Mouse (Mus musculus) heart, adult 2 months (tissue): ENCODE measurements around the gene Ak9. TPM values are rescaled to one million over a fixed set of nuclear protein-coding genes. Genes with fewer than 3 reads are reported as not detected.

Experiments used
- DNase-seq, 2 experiments: peaks; one replicate each; pipeline ENCODE4 v3.0.0; 2021
- H3K27ac ChIP-seq: fragments of 200-600 bp; 2 replicates; pipeline ENCODE4 v1.8.1; 2022
- H3K27me3 ChIP-seq: fragments of 200-500 bp; 2 replicates; pipeline ENCODE4 v1.6.1; 2012; ENCODE audit warnings: mild to moderate bottlenecking, low read length, inconsistent platforms, mixed read lengths; ENCODE audit not compliant: control insufficient read depth, insufficient read depth
- H3K36me3 ChIP-seq: fragments of 200-500 bp; 2 replicates; pipeline ENCODE4 v1.6.1; 2012; ENCODE audit warnings: low read length, inconsistent platforms; ENCODE audit not compliant: control insufficient read depth, insufficient read depth
- H3K4me1 ChIP-seq: fragments of 200-500 bp; 2 replicates; pipeline ENCODE4 v1.6.1; 2011; ENCODE audit warnings: low read length; ENCODE audit not compliant: control insufficient read depth, insufficient read depth
- H3K4me3 ChIP-seq: fragments of 200-600 bp; 2 replicates; pipeline ENCODE4 v1.8.1; 2022
- H3K79me2 ChIP-seq: fragments of 200-500 bp; replicated peaks from 2 replicates; pipeline ENCODE4 v1.6.1; 2012; ENCODE audit warnings: mild to moderate bottlenecking, inconsistent platforms, low read length, moderate library complexity, mixed read lengths; ENCODE audit not compliant: control insufficient read depth, insufficient read depth
- H3K9ac ChIP-seq: fragments of 200-500 bp; 2 replicates; pipeline ENCODE4 v1.6.1; 2012; ENCODE audit warnings: low read depth, mild to moderate bottlenecking, control low read depth, inconsistent platforms, low read length, mixed read lengths
- CTCF ChIP-seq: fragments of 200-600 bp; IDR thresholded peaks from 2 replicates; pipeline ENCODE4 v1.8.1; 2022; ENCODE audit warnings: antibody characterized with exemption, mild to moderate bottlenecking, moderate library complexity
- EP300 ChIP-seq: fragments of 200-500 bp; IDR thresholded peaks from 2 replicates; pipeline ENCODE4 v1.6.1; 2011; ENCODE audit warnings: low read depth, low read length, control low read depth; ENCODE audit not compliant: insufficient read depth
- POLR2A ChIP-seq: fragments of 200-500 bp; IDR thresholded peaks from 2 replicates; pipeline ENCODE4 v1.6.1; 2011; ENCODE audit warnings: mild to moderate bottlenecking, low read depth, low read length, control low read depth; ENCODE audit not compliant: insufficient read depth
- WGBS: fragments of 180-500 bp; shearing (Covaris S2); methylation state at CpG from one replicate; pipeline ENCODE4 v1.1.7; 2018; 5-methylcytosine and 5-hydroxymethylcytosine counted together
- intact Hi-C: fragments of 180-260 bp; cut with DNase I; formaldehyde crosslinking; loops from one replicate; pipeline ENCODE4 v1.15.1; 2025
- polyA plus RNA-seq: library from polyadenylated mRNA; depleted of rRNA; stranded (reverse); fragments of >200 nt; gene quantifications from 2 replicates; pipeline ENCODE4 v1.2.3, GENCODE M21; 2012
- total RNA-seq, 2 experiments: library from RNA; stranded (reverse); gene quantifications; 2 replicates each; pipeline ENCODE4 v1.2.3; 2021

Gene Ak9
- total and polyA plus RNA-seq, 3 experiments, result 0.06 TPM; not detected in 2

GRCm38 (mm10) chr10:41300161-41300560 is 3.6 kb upstream of the Ak9 start:
- Histone ChIP-seq H3K4me3 (no peak overlapping the region), H3K4me1 (no peaks in the 10 kb centered on the region; the same call in 1 of the 2 replicates), H3K79me2 (no peaks in the 10 kb centered on the region; the same call in 1 of the 2 replicates), H3K36me3 (no peaks in the 10 kb centered on the region; the same call in 1 of the 2 replicates), H3K9ac (no peak overlapping the region), H3K27me3 (no peaks in the 10 kb centered on the region), H3K27ac (no peak overlapping the region)
- DNase-seq, result no peak
- WGBS, result 38% methylated on average over 1 of the region's 1 CpGs
- no peak for TF ChIP-seq EP300
- no peak for TF ChIP-seq CTCF
- TF ChIP-seq POLR2A, result no peak
- intact Hi-C loops, result loop anchor here (5.0 kb wide), 1 partner anchor 217 kb away; the partner anchor contains the start of gene Cd164

GRCm38 (mm10) chr10:41302689-41303431 is 920 bp upstream of the Ak9 start, which contains the start of gene Fig4:
TSS of gene Fig4 (minus strand) at chr10:41303260.
- intact Hi-C loops, result loop anchor here (5.0 kb wide), 1 partner anchor 214 kb away; the partner anchor contains the start of gene Cd164
- H3K27me3 ChIP-seq, result no peaks in the 10 kb centered on the region
- H3K4me1 ChIP-seq, result no peaks in the 10 kb centered on the region; the same call in 1 of the 2 replicates
- H3K79me2 ChIP-seq, result no peaks in the 10 kb centered on the region
- peak; percentile 89 for DNase-seq
- no peaks in the 10 kb centered on the region; the same call in 1 of the 2 replicates for H3K36me3 ChIP-seq
- peak within 1 kb of the TSS; percentile 94 for H3K4me3 ChIP-seq
- peak within 1 kb of the TSS; percentile 93 for H3K9ac ChIP-seq
- under 1% methylated on average over 38 of the region's 38 CpGs for WGBS
- TF ChIP-seq CTCF (peak; percentile 26; the same call in 1 of the 2 replicates), POLR2A (peak; percentile 81), EP300 (no peak)
- H3K27ac ChIP-seq, result peak within 1 kb of the TSS; percentile 75

GRCm38 (mm10) chr10:41304961-41305455 is 1.2 kb downstream of the Ak9 start:
- WGBS, result 74% methylated on average over 9 of the region's 9 CpGs
- Histone ChIP-seq H3K4me1 (no peaks in the 10 kb centered on the region; the same call in 1 of the 2 replicates), H3K79me2 (no peaks in the 10 kb centered on the region), H3K27me3 (no peaks in the 10 kb centered on the region), H3K27ac (no peak overlapping the region), H3K36me3 (no peaks in the 10 kb centered on the region; the same call in 1 of the 2 replicates), H3K4me3 (no peak overlapping the region), H3K9ac (no peak overlapping the region)
- TF ChIP-seq EP300, result no peak
- no peak for TF ChIP-seq POLR2A
- no peak for TF ChIP-seq CTCF
- intact Hi-C loops, result loop anchor here (5.0 kb wide), 1 partner anchor 212 kb away; the partner anchor contains the start of gene Cd164
- DNase-seq, result peak in 1 of 2 experiments; percentile 13

- DNase-seq, result no peak
- 88% methylated on average over 4 of the region's 4 CpGs for WGBS
- Histone ChIP-seq H3K4me1 (no peaks in the 10 kb centered on the region), H3K27ac (no peak overlapping the region), H3K27me3 (no peaks in the 10 kb centered on the region), H3K79me2 (no peaks in the 10 kb centered on the region), H3K4me3 (no peak overlapping the region), H3K36me3 (no peaks in the 10 kb centered on the region), H3K9ac (no peak overlapping the region)
- TF ChIP-seq POLR2A (no peak), EP300 (no peak), CTCF (no peak)
- intact Hi-C loops, result no loop called here
These were observed 4.4 kb downstream of the Ak9 start for GRCm38 (mm10) chr10:41308205-41308604.

GRCm38 (mm10) chr10:41315866-41316265 is 12.1 kb downstream of the Ak9 start:
- Histone ChIP-seq H3K79me2 (no peaks in the 10 kb centered on the region), H3K4me1 (no peaks in the 10 kb centered on the region), H3K27me3 (no peaks in the 10 kb centered on the region), H3K36me3 (no peaks in the 10 kb centered on the region), H3K4me3 (no peak overlapping the region), H3K9ac (no peak overlapping the region), H3K27ac (no peak overlapping the region)
- TF ChIP-seq POLR2A, result no peak
- no peak for TF ChIP-seq EP300
- TF ChIP-seq CTCF, result no peak
- intact Hi-C loops, result no loop called here
- 81% methylated on average over 3 of the region's 3 CpGs for WGBS
- no peak for DNase-seq

GRCm38 (mm10) chr10:41332533-41333043 is 28.8 kb downstream of the Ak9 start:
- H3K27me3 ChIP-seq, result no peaks in the 10 kb centered on the region
- H3K4me3 ChIP-seq, result no peak overlapping the region
- H3K27ac ChIP-seq, result no peak overlapping the region
- no peak overlapping the region for H3K9ac ChIP-seq
- no peak for DNase-seq
- no peaks in the 10 kb centered on the region for H3K79me2 ChIP-seq
- no peaks in the 10 kb centered on the region for H3K36me3 ChIP-seq
- no peaks in the 10 kb centered on the region for H3K4me1 ChIP-seq
- 57% methylated on average over 2 of the region's 2 CpGs for WGBS
- intact Hi-C loops, result no loop called here
- TF ChIP-seq POLR2A (no peak), CTCF (no peak), EP300 (no peak)
